Mouse (Mus musculus) granulocyte monocyte progenitor cell, adult 5-6 weeks (primary cell): ENCODE measurements around the gene Gm45837. TPM values are rescaled to one million over a fixed set of nuclear protein-coding genes. Genes with fewer than 3 reads are reported as not detected.
A peak's percentile ranks its signal among the peaks of the same experiment; 100 is the strongest.

Experiments
- ATAC-seq: replicated peaks from 2 replicates; pipeline ENCODE4 v1.8.0; 2016; ENCODE audit warnings: mild to moderate bottlenecking, moderate TSS enrichment, inconsistent platforms; ENCODE audit not compliant: poor library complexity, severe bottlenecking
- total RNA-seq, 2 experiments: library from RNA; stranded (forward) in 1 of 2; stranded (reverse) in 1 of 2; fragments of 200-712, 200-1000 nt in 1 of 2; fragments of >200 nt in 1 of 2; fragmentation: Nextera tagmentation in 1 of 2; gene quantifications; 2 replicates each; pipeline ENCODE4 v1.2.3; 2014 to 2017

Gene Gm45837
- total RNA-seq, 2 experiments from 2014 or later, result 2.6 TPM; not detected in 1

DNA sequence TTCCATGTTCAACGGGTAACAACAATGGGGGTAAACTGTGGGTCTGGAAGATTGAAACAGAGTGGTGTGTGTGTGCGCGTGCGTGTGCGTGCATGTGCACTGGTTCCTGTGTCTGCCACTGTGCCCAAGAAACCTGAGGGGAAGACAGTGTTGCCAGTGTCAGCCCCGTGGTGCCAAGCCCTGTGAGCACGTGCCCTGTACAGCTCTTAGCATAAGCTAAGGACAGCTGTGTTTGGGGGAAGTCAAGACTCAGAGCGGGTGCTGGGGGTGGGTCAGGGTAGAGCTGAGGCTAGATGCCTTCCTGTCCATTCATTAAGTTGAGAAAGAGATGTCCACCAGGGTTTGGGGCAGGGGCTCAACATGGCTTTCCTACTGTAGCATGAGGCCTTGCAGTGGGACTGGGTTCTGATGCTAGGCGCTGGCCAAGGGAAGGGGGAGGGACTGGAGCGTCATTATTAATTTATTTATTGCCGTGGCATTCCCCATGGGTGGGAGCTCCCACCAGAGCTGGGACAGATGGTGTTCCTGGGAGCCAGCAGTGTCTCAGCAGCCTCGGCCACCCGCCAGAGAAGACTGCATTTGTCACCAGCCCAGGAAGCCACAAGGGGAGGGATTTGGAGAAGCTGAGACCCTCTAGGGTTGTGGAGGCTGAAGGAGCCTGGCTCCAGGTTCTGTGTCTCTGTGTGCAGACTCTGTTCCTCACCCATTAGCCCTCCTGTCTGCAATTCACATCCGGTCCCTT, 51.8 kb downstream of the Gm45837 start:
- peak; percentile 15; the same call in 1 of the 2 replicates for ATAC-seq

DNA sequence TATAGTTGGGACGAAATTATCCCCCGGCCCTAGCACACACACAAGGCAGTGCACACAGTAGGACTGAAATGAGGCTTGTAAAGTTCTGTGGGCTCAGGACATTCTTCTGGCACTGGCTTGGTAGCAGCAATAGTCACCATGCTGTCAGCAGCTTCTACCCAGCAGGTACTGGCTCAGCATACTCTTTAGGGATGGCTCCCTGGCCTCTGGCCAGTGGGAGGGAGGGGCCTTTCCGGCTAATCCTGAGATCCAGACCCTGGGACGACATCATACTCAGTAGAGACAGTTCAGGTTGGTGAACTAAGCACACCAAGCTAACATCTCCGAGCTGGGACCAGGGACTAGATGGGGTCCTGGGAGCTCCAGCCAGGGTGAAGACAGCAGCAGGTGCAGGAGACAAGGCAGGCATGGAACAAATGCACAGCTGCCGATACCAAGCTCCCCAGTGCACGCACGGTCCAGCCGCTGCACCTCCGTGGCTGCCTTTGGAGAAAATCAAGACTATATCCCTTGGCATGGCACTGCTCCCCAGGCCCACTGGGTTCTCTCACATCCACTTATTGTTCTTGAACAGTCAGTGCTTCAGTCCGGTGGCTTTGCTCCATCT, 53.1 kb downstream of the Gm45837 start:
- no peak for ATAC-seq

DNA sequence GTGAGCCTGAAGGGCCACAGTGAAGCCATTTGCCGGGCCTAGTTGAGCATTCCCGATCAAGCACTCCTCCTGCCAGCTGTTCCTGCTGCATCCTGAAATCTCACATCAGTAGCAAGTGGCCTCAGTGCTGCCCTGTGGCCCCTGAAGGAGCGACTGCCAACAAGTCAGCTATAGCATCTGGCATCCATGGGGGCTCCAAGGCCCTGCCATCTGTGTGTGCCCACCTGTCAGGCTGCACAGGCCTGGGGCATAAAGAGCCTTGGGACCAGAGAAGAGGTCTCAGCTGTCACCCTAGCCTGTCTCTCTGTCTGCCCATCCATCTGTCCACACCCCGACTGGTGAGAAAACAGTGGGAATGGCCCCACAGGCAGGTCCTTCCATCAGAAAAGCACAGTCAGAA, 54.2 kb downstream of the Gm45837 start:
- ATAC-seq, result no peak

DNA sequence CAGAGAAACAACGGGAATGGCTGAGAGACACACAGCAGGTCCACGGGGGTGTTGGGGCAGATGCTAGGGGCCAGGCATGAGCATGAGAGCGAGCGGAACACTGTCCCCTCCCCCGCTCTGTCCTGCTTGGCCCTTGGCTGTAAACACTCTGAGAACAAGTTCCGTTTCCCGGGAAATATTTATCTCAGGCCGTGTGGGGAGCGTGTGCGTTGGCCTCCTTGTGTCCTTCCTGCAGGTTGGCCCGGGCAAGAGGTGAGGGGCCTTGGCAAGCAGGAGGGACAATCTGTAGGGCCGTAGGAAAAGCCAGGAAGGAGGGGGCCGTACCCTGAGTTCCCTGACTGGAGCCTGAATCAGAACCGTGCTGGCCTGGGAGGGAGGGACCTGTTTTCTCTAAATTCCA, 54.7 kb downstream of the Gm45837 start:
- ATAC-seq, result no peak

DNA sequence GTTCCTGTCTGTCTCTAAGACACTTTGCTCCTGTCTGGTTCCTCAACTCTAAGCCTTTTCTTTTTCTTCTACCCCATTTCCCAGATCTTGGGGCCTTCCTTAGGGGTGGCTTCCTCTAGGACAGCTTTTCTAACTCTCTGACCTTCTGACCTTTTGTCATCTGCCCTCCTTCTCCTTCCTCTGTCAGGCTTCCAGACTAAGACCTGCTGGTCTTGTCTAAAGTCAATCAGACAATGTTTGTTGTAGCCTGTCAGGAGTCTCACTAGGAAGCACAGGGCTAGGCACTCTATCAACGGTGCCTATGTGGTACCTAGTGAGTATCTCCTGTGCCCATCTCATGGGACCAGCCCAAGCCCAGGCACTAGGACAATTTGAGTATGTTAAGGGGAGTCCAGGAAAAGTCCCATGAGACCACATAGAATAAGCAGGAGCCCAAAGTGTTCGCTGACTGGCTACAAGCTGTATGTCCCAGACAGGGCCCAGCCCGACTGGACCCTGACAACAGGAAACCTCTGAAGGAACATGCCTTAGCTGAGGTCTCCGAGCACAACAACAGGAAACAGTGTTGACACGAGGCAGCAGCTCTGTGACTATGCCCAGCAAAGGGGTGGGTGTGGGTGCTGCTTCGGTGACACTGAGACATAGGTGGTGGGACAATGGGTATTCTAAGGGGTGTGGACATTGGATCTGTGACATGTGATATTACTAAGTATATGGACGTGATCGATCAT, 55.3 kb downstream of the Gm45837 start:
- ATAC-seq, result peak; percentile 56

DNA sequence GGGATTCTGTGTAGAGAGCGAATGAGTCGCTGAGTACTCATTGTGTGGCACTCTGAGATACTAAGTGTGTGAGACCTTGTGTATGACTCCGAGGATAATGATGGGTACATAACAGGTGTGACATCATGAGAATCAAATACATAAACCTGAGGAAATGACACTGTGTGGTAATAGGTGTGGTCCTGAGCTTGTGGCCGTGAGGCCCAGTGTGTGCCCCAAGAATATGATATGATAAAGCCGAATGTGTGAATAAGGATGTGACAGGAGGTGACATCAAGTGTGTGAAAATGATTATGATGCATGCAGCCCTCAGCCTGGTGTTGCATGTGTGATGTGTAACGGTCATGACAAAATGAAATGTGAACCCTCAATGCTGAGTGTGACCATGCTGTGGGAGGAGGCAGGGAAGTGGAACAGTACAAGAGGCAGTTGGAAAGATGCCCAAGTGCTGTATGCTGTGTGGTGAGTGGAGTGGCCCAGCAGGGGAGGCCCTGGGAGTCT, 55.9 kb downstream of the Gm45837 start:
- ATAC-seq, result peak; percentile 55

DNA sequence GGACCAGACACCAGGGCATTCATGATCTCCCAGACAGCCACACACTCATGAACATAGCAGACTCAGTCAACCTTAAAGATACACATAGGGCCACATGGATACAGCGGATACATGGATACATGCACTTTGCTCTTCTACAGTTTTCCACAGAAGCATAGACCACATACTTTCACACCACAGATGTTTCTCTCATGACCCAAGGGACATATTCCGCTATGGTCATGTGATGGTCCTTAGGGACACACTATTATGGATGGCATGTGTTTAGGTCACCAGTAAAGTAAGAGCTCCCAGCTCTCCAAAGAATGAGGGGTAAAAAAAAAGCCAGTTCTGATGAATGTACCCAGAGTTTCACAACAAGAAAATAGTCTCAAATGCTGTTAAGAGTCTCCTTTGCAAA, 60.7 kb downstream of the Gm45837 start:
- no peak for ATAC-seq

DNA sequence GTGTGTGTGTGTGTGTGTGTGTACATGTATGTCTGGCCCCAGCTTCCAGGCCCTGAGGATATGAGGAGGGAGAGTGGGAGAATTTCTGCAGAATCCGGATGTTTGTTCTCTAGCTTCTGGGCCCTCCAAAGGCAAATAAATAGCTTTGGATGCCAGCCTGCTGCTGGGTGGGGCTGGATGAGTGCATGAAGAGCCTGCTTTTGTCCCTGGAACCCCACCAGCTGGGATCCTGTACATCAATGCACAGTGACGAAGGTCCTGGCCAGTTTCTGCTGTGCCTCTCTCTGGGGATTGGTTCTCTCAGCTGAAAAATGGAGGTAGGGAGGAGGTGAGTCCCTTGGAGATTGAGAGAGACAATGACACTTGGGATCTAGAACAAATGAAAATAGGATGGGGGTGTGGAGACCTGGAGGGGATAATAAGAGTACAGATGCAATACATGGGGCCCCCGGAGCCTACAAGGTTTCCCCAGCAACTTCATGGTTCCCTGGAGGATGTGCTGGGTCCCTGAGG, 61.3 kb downstream of the Gm45837 start:
- no peak for ATAC-seq

DNA sequence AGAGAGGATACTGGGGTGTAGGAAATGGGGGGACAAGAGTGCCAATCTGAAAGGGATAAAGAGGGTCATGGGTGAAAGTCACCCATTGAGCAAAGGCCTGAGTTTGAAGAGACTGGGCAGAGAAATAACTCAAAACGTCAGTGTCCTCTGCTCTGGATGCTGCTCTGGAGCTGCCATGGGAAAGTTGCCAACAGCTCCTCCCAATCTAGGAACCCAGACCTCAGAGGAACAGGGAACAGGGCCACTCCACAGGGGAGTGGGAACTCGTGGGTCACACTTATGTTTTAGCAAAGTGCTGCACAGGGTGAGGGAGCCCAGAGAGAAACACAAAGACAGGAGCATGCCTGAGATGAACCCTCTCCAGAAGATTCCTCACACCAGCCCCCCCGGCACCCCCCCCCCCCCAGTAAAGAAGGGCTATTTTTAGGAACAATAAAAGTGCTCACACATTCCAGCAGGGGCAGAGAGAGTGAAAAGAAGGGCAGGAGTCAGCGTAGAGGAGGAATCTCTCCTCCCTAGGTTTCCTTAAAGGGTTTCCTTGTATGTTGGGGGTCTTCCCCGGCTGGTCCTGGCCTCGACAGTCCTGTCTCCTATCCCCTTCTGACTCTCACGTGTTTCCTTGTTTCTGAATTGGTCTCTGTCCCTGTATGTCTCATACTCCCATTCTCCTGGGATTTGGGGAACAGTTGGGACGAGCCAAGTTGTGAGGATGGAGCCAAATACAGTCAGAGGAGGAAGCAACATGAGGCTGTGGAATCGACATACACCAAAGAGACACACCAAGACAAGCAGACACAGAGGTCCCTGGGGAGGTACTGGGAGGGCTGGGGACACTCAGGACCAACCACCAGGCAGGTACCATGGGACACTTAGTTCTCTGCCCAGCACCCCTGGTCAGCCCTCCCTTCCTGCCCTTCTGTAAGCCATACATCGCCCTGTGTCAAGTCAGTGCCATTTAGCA, 62.2 kb downstream of the Gm45837 start:
- no peak for ATAC-seq

DNA sequence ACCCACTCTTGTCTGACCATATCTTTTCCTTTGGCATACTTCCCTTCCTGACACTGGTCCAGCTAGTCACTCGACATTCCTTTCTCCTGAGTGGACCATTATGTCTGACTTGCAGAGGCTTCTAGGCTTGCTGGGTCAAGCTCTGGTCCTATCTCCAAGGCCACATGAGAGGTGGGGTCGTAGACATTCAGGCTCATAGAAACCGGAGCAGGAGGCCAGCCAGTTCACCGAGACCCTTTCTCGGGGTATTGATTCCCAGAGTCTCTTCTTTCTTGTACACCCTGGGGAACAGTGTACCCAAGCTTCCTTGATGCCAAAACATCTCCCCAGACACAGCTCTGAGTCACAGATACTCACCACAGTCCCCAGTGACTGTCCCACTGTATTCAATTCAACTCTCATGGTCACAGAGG, 63.7 kb downstream of the Gm45837 start:
- no peak for ATAC-seq

DNA sequence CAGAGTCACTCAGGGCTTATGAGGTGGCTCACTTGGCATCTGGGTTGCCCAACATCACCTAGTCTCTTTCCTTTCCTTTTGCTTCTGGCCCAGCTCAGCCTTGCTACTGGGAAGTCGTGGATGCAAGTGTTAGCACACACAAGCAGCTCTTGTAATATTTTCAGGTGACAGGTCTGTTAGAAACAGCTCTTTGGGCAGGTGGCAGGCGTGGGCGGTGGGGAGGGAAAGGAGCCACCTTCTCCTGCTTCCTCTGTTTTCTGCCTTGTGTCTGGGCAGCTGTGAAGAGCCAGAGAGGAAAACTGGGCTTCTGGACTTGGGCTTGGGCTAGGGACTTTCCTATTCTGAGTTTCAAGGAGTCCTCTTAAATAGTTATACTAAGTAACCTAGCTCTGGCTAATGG, 65.3 kb downstream of the Gm45837 start:
- ATAC-seq, result no peak

DNA sequence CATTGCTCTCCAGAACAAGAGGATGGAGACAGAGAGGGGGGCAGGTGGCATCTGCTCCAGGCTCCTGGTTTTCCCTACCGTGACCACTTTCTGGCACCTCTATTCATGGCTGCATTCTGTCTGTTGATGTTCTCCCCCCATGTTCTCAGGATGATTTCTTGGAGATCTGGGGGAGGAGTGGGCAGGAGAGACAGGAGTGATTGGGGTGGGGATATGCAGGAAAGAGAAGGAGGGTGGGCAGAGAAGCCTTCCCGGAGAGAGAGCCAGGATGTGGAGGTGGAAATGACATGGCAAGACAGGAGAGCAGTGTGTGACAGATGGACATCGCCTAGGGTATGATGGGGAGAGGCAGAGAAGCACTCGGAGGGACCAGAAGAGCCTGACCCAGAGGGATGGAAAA, 65.8 kb downstream of the Gm45837 start:
- no peak for ATAC-seq

DNA sequence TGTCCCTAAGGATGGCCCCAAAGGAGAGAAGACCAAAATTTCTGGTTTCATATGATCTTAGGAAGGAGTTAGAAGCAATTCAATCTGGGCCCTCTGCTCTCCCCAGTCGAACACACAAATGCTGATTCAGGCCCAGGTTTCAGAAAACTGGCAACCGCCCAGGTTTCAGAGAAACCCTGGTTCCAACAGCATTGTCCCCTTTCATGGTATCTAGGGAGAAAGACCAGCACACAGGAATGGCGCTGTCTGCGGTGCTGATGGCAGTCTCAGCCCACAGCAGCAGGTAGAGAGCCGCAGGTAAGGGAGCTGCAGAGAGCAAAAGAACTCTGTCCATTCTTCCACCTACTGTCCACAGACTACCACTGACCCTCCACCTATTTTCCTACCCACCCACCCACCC, 66.5 kb downstream of the Gm45837 start:
- ATAC-seq, result no peak

DNA sequence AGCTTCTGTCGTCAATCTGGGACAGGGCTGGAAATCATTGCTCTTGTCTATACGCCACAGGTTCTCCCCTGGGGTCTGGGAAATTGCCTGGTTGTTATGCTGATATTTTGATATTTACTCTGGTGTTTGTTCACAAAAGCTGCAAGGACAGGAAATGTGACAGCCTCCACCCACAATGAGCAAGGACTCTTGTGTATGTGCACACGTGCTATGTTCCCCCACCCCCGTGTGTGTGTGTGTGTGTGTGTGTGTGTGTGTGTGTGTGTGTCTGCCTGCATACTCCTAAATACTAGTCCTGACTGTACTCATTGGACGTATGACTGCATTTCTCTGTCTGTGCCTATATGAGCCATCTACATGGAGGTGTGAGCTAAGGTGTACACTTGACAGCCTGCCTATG, 67.4 kb downstream of the Gm45837 start:
- ATAC-seq, result no peak

DNA sequence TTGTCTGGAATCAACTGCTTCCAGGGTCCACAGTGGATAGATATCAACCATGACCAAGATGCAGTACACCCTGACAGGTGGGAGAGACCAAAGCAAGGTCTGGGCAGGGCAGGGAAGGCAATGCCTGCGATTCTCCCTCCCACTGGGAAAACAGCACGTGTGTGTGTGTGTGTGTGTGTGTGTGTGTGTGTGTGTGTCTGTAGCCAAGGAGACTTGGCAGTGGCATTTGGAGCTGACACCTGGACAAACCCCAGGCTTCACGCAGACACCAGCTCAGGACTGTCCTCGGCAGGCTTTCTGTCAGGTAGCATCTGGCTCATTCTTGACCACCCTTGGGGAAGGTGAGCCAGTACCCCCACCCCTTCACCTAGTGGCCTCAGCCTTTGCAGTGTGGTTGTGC, 69.2 kb downstream of the Gm45837 start:
- no peak for ATAC-seq

DNA sequence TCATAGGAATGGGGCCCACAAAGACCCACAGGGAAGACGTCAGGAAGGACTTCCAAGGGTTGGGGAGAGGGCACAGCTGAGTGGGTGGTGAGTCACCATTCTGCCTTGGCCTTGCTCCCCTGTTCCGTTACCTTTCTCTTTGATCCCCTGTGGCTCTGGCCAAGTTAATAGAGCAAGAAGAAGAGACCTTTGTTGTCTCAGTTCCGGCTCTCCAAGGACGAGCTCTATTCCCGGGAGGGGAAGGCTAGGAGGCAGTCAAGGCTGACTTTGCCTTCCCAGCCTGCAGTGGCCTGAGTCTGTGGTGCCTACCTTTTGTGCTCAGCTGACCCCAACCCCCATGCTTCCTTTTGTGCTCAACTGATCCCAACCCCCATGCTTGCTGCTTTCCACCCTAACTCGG, 70.0 kb downstream of the Gm45837 start:
- no peak for ATAC-seq

DNA sequence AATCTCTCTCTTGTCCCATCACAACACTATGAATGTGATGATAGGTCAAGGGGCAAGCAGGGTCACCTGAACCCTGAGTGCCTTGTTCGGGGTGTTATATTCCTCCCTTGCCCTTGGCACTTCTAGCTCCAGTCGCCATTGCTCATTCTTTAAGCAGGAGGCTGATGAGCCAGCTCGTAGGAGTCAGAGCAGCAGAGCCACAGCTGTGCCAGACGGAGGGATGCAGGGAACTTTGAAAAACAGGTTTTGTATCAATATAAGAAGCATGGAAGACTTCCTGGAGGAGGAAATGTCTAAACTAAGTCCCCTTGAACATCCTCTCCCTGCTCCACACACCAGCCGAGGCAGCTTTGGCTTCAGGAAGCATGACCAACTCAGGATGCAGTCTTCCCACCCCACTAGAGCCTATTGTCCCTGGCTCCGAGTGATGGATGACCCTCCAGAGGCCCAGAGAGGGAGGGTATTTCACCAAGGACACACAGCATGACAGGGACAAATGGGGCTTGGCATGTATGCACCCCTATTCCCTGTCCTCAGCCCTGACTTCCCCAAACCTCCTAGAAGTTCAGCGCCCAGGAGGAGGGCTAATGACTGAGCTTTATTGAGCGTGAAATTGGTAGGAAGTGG, 71.3 kb downstream of the Gm45837 start:
- no peak for ATAC-seq

DNA sequence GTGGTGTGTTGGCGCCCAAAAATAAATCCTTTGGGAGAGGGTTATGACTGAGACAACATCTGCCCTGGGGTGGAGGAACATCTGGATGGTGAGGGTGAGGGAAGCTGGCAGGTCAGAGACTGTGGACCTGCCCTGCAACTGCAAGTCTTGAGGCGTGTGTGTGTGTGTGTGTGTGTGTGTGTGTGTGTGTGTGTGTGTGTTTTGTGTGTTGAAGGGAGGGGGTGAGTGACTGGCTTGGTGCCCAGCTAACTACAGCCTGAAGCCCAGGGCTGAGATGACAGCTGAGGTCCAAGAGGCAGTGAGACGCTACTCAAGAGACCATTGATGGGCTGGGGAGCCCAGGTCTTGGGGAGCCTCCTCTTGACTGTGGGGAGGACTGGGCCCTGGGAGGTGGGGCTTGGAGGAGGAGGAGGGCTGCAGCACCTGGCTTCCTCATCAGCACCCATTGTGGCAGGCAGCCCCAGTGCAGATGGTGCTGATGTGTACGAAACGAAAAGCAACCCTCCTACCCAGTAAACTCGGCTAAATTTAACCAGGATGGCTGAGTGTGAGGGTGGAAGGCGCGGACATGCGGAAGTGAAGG, 71.9 kb downstream of the Gm45837 start:
- no peak for ATAC-seq

DNA sequence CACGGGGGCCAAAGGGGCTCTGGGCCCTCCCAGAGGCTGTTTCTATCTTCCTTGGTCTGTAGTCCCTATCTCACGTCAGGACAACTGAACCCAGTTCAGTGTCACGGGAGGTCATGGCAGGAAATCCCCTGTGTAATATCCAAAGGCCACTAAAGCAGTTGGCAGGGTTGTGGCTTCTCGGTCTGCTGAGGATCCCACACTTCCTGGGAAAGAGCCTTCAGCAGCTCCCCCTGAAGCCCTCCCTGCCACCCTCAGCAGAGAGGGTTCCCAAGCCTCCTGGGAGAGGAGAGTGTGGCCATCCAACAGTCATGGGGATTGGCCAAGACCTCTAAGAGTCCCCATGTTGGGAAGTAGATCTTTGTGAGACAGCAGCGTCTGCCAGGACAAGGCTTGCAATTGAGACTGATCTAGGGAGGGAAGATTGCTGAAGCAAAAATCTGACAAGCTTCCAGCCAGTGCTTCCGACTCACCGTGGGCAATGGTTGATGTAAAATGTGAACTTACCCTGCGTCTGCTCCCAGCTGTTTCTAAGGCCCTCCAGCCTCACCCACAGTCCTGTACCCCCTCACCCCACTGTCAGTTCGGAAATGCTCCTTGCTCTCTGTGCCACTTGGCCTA, 72.9 kb downstream of the Gm45837 start:
- ATAC-seq, result no peak; the same call in 1 of the 2 replicates
